Mouse (Mus musculus) lung, postnatal 10 days (tissue): Measurements from ENCODE around the gene Gnl3.

Experiments used
- DNase-seq: peaks from one replicate; pipeline ENCODE4 v3.0.0; 2021

Gnl3 gene

DNA sequence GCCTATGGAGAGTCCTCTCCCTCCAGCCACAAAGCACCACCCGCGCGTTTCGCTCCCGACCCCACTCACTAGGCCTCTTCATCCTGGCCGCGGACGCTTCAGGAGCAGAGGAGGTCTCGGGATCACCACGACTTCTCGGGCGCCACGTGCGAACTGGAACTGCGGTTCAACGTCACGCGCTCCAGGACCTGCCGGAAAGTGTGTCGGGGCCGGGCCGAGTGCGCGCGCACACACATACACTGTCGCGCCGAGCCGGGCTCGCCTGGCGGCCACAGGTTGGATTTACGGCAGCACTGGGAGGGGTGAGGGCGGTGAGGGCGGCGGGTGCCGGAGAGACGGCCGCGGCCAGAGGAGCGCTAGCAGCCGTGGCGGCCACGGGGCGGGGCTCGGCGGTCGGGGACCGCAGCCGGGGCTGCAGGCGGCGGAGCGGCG is at the start of gene Gnl3, which contains the start of gene Pbrm1:
TSS of gene Gnl3 (minus strand) at position 293 of the 432 bp plus-strand sequence.
TSS of gene Pbrm1 (plus strand) at position 279 of the 432 bp plus-strand sequence.
- peak; percentile 98 for DNase-seq

DNA sequence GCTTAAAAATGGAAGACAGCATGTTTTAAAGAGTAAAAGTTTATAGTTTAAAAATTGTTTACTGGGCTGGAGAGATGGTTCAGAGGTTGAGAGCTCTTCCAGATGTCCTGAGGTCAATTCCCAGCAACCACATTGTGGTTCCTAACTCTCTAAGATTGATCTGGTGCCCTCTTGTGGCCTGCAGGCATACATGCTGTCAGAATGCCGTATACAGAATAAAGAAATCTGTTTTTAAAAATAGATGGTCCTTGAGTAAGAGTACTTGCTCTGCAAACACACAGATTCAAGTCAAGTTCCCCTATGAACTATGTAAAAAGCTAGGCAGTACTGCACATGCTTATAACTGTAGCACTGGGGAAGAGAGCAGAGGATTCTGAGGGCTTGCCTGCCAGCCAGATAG is 43.3 kb upstream of the Gnl3 start:
- DNase-seq = peak; percentile 50

DNA sequence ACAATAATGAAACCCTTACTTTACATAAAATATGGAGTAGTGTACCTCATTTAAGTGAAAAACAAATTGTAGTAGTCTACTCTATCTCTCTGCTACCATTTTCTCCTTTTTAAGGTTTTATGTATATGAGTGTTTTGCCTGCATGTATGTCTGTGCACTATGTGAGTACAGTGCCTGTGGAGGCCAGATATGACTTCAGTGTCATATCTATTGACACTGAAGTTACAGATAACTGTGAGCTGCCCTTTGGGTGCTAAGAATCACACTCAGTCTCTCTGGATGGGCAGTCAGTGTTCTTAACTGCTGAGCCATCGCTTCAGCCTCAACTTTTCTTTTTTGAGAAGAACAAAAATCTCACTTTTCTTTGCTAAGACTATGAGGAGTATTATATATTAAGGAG is 26.9 kb upstream of the Gnl3 start:
- no peak for DNase-seq

DNA sequence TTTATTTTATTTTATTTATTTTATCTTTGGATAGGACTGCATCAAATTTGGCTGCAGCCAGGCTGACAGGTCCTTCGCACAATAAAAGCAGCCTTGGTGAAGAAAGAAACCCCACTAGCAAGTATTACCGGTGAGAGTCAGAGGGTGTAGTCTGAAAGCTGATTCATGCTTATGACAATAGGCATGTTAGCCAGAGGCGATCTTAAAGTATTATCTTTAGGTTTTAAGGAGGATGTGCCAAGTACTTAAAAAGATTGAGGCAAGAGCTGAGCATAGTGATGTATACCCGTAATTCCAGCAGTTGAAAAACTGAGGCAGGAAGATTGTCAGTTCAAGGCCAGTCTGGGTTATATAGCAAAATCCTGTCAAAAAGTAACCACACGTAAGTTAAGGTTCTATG is 26.3 kb upstream of the Gnl3 start:
- no peak for DNase-seq

DNA sequence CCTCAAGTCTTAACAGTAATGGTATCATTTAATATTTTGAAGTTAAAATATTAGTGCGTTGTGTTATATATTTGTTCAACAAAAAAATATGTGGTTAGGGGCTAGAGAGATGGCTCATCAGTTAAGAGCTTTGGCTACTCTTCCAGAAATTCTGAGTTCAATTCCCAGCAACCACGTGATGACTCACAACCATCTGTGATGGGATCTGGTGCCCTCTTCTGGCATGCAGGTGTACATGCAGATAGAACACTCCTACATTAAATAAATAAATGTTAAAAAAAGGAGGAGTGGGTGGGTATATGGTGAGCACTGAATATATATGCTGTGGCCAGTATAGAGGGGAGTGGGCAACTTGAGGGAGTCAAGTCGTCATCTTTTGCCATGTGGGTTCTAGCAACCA is 6.8 kb upstream of the Gnl3 start:
- no peak for DNase-seq

DNA sequence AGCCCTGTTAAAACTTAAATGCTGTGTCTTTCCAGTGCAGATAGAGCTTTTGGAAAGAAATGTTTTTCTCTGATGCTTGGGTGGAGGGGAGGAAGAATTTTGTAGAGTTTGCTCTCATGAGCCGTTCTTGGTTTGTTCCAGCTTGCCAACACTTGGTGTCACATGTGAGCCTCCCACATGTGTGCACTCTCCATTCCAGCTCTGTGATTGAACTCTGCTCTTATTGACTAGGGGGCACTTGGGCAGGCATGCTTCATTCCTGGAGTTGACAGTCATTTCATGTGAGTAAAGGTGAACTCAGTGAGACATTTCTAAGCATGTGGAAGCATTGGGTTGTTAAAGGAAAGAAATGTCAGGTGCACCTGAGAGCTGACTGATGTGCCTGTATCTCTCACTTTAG is 3.6 kb upstream of the Gnl3 start:
- DNase-seq = no peak

DNA sequence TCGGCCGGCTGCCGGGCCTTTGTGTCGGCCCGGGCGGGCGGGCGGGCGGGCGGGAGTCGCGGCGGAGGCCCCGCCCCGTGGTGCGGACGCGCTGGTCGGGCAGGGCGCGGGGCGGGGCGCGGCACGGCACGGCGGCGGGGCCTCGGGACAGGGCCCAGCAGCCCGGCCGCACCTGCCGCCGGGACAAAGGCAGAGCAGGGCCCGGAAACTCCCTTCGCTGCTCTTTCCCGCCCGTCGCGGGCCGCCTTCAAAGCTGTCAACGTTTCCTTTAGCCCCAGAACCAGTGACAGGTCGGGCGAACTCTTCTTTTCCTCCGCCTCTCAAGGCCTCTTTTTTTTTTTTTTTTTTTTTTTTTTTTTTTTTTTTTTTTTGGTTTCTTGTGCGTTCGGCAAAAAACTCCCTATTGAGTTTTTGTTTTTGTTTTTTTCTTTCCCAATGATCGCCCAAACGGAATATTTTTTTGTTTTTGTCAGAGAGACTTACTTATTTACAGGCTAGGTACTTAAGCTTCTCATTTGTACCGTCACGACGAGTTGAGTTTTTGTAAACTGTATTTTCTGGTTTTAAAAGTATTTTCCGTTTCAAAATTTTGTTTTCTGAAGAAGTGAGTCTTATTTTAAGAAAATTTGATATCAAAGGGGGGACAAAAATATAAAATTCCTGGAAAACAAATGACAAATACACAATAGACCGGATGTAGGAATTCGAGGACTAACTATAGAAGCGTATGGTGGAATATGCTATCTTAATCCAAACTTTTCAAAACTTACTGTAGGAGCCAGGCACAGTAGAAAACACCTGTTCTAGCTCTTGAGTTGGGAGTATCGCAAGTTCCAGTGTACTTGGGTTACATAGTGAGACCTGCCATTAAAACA is 616 bp upstream of the Gnl3 start:
- DNase-seq = peak; percentile 80

DNA sequence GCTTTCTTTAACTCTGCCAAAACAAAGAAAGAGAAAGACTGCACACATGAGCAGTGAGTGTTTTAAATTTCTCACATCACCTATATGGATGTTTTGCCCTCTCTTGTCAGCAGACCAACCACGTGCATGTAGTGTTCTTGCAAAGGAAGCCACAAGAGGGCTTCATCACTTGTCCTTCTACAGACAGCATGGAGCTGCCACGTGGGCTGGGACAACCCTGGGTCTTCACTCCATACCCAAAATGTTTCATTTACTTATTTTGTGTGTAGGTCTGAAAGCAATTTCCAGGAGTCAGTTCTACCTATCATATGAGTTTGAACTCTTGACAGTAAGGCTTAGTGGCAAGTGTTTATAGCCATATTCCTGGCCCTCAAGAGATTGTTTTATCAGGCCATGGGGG is 1.1 kb downstream of the Gnl3 start:
- DNase-seq = peak; percentile 14

DNA sequence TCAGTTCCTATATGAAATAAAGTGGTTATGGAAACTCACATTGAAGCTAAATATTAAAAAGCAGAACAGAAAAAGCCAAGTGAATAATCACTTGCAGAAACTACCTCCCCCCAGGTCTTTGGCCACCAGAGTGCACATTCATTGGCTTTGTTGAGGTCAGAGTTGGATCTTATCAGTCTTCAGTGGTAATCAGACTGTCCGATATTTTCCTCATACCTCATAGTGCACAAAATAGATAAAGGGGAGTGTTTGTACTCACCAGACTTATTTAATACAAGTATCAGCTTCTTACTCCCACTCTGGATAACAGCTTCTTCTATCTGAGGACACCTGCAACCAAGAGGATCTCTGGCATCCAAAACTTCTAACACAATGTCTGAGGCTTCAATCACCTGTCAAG is 2.9 kb downstream of the Gnl3 start:
- no peak for DNase-seq

DNA sequence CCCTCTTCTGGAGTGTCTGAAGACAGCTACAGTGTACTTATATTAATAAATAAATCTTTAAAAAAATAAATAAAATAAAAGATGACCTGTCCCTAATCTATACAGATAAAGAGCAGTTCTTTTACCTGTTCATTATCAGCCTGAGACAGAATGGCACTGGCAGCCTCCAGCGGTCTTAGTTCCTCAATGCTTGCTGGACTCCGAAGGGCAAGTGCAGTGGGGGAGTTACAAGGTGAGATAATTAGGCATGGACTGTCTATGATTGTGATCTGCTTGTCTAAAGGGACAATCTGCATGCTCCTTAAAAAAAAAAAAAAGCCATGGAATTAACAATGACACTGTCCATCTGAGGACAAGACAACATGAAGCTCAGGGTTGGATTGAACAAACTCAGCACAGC is 5.0 kb downstream of the Gnl3 start:
- no peak for DNase-seq

DNA sequence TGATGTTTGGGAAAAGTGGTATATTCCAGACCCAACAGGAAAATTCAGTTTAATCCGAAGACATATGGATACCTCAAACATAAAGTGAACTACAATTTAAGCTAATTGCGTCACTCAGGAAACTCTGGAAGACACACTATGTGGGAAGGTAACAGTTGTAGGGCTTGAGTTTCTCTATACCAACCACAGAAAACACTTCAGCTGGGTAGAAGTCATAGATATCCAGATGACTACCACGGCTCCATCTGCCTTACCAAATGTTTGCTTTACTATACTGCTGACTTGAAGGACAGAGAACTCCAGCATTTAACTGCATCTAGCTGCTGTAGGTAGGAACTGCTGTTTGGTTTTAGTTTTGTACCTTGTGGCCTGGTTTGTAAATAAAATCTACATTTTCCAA is 7.4 kb downstream of the Gnl3 start:
- no peak for DNase-seq

DNA sequence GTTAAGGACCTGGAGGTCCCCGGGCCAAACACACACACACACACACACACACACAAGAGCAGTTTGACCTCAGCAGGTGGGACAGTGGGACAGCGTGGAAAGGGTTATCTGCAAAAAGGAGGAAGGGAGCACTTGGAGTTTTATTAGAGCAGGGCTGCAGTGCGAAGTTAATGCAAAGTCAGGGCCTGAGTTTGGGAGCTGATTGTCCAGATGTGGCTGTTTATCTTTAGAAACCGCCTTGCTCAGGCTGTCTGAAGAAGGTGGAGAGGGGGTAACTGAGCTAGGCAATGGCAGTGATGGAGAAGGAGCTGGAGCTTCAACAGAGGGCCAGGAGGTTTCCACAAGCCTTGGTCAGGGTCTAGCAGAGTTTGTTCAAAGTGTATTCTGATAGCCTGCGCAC is 12.2 kb downstream of the Gnl3 start:
- no peak for DNase-seq

DNA sequence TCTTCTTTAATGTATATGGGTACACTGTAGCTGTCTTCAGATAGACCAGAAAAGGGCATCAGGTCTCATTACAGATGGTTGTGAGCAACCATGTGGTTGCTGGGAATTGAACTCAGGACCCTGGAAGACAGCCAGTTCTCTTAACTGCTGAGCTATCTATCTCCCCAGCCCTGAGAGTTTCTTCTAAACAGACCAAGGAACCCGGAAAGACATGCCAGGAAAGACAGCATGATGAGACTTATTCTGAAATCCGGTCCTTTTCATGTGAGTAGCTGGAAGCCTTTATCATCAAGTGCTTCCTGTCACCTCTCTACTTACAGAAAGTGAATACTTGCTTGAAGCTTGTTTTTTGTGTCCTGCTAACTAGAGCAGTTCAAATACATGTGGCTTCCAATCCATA is 14.4 kb downstream of the Gnl3 start:
- no peak for DNase-seq

DNA sequence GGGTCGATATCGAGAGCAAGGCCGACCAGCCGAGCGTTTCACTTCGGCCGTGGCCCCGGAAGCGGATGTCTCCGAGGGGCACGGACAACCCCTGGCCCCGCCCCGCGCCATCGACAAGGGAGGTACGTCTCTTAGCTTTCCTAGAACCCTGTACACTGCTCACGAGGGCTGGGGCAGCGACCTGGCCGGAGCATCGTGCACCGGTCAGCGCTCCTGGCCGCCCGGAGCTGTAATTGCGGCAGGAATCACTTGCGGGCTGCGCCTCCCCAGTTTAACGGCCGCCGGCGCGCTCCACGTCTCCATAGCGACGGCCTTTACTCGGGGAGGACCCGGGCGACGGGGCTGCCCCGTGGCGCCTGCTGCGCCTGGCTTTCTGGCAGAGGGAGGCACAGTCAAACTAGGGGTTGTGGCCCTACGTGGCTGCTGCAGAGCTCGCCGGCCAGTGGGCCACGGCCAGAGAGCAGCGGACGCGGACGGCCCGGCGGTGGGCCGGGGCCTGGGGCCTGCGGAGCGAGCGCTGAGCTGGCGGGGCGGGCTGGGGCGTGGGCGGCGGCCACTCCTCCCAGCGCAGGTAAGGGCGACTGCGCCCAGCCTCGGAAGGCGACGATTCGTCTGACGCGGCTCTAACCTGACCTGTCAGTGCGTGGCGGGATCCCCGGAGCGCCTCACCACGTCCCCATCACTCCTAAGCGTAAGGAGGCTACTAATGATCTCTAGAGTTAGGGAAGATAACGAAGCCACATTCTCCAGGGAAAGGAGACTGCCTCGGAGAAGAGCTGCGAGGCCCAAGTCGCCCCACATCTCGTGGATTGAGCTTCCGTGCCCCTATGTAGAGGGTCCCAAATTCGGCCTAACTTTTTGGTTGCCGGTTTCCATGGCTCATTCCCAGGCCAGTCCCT is 17.4 kb downstream of the Gnl3 start, which contains the start of the genes Glt8d1 and Spcs1:
TSS of gene Glt8d1 (plus strand) at position 94 of the 899 bp plus-strand sequence.
TSS of gene Spcs1 (minus strand) at position 366 of the 899 bp plus-strand sequence.
- DNase-seq = peak; percentile 91

DNA sequence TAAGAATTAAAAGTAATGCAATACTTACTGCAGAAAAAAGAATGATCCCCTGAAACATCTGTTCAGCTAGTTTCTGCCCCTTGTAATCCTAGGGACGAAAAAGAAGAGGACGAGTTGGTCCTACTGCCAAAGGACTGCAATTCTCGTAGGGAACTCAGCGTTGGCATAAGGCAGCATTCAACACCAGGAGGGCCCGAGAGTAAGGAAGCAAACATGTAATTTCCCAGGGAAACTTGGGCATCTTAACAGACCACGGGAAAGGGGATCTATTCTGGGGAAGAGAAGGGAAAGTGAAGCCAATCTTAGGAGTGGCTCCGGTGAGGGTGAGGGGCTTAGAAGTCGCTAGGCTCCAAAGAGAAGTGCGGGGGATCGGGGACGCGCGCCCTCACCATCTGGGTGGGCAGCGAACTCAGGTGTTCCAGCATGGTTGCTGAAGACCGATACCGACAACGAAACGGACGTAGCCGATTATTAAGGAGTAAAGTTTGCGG is 18.1 kb downstream of the Gnl3 start:
- no peak for DNase-seq

DNA sequence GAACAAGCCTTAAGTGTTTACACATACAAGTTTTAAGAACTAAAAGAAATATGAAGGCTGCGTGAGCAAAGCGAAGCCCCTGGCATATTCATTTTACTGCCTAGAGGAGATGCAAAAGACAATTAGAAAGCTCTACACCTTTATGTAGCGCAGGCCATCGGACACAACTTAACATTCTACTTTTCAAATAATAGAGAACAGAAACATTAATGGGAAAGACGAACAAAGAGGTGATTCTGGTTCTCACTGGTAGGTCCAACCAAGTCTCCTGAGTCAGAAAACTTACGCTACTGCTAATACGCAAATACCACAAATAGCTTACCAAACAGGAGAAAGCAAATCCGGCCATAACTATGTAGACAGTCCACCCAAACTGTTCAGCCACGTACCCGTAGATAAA is 18.6 kb downstream of the Gnl3 start:
- no peak for DNase-seq

DNA sequence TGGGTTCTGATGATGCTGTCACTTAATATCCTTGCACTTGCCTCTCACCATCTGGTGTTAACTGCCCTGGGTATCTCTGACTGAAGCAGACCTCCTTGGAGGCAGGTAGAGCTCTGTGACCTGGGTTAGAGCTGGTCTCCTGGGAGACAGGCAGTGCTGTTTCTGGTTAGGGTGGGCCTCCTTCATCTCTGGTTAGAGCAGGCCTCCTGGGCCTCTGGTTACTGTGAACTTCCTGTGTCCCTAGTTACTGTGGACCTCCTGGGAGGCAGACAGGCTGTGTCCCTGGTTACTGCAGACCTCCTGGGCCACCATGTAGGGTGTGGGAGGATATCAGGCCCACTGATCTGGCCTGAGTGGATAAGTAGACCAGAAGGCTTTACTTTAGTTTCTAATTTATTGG is 22.5 kb downstream of the Gnl3 start:
- DNase-seq = no peak

DNA sequence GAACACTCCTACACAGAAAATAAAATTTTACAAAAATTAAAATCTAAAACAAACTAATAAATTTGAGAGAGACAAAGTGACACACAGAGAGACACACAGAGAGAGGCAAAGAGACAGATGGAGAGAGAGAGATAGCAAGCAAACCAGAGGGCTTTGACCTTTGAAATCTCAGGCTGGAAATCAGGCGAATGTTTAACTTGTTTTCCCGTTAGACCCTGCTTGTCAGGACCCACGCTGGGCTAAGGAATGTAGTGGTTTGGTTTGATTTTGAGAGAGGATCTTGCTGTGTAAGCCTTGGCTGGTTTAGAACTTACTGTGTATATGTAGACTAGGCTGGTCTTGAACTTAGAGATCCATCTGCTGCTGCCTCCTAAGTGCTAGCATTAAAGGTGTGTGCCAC is 42.7 kb downstream of the Gnl3 start:
- no peak for DNase-seq

DNA sequence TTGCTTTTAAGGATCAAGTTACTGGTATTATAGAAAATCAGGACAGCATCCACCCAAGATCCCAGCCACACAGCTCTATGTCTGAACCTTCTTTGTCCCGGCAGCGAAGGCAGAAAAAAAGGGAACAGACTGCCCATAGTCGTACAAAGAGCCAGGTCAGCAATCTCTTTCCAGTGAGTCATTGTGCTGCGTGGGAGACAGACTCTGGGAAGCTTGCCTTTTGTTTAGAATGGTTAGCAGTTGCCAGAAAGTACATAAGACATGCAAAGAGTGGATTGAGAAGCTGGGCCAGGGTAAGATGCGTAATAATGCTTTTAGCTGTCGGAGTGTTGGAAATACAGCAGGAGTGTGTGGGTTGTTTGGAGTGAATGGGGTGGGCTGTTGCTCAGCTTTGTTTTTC is 44.7 kb downstream of the Gnl3 start:
- DNase-seq = peak; percentile 69
